Mouse (Mus musculus) liver, embryonic 15.5 days (tissue): Measurements from ENCODE around the gene Ahdc1. TPM values are rescaled to one million over a fixed set of nuclear protein-coding genes. Genes with fewer than 3 reads are reported as not detected.

Experiments used
- ATAC-seq: fragments of 200-750 bp; cut with Nextera tagmentation; 2 replicates; pipeline ENCODE4 v1.8.0; 2017; ENCODE audit warnings: moderate number of reproducible peaks, mild to moderate bottlenecking, moderate library complexity; ENCODE audit not compliant: insufficient read depth
- H3K27ac ChIP-seq: fragments of 300-500 bp; sonication (generic); replicated peaks from 2 replicates; pipeline ENCODE4 v1.5.1; 2015; ENCODE audit warnings: mild to moderate bottlenecking, inconsistent platforms
- H3K27me3 ChIP-seq: fragments of 300-500 bp; sonication (generic); 2 replicates; pipeline ENCODE4 v1.6.1; 2015; ENCODE audit warnings: mild to moderate bottlenecking, inconsistent platforms
- H3K36me3 ChIP-seq: fragments of 300-500 bp; sonication (generic); replicated peaks from 2 replicates; pipeline ENCODE4 v1.6.1; 2015; ENCODE audit warnings: moderate library complexity, mild to moderate bottlenecking, inconsistent platforms
- H3K4me1 ChIP-seq: fragments of 300-500 bp; sonication (generic); replicated peaks from 2 replicates; pipeline ENCODE4 v1.6.1; 2015; ENCODE audit warnings: inconsistent platforms
- H3K4me2 ChIP-seq: fragments of 300-500 bp; sonication (generic); 2 replicates; pipeline ENCODE4 v1.6.1; 2015; ENCODE audit warnings: moderate library complexity, mild to moderate bottlenecking, inconsistent platforms
- H3K4me3 ChIP-seq: fragments of 300-500 bp; sonication (generic); replicated peaks from 2 replicates; pipeline ENCODE4 v1.5.1; 2015; ENCODE audit warnings: mild to moderate bottlenecking, inconsistent platforms
- H3K9ac ChIP-seq: fragments of 300-500 bp; sonication (generic); 2 replicates; pipeline ENCODE4 v1.6.1; 2015; ENCODE audit warnings: moderate library complexity, mild to moderate bottlenecking, inconsistent platforms
- H3K9me3 ChIP-seq: fragments of 300-500 bp; sonication (generic); replicated peaks from 2 replicates; pipeline ENCODE4 v1.6.1; 2016; ENCODE audit warnings: inconsistent platforms
- WGBS: fragments of 180-500 bp; shearing (Covaris S2); methylation state at CpG from one replicate; pipeline ENCODE4 v1.1.7; 2015; ENCODE audit warnings: mixed read lengths; ENCODE audit not compliant: insufficient replicate concordance; 5-methylcytosine and 5-hydroxymethylcytosine counted together
- polyA plus RNA-seq: library from polyadenylated mRNA; unstranded; fragments of >200 nt; fragmentation: Nextera tagmentation; extraction: Ambion mirVana; gene quantifications from 2 replicates; pipeline ENCODE4 v1.2.1, GENCODE M21; 2015

Ahdc1 gene
- polyA plus RNA-seq, 1 experiment from 2014 or later = 1.1 TPM

DNA sequence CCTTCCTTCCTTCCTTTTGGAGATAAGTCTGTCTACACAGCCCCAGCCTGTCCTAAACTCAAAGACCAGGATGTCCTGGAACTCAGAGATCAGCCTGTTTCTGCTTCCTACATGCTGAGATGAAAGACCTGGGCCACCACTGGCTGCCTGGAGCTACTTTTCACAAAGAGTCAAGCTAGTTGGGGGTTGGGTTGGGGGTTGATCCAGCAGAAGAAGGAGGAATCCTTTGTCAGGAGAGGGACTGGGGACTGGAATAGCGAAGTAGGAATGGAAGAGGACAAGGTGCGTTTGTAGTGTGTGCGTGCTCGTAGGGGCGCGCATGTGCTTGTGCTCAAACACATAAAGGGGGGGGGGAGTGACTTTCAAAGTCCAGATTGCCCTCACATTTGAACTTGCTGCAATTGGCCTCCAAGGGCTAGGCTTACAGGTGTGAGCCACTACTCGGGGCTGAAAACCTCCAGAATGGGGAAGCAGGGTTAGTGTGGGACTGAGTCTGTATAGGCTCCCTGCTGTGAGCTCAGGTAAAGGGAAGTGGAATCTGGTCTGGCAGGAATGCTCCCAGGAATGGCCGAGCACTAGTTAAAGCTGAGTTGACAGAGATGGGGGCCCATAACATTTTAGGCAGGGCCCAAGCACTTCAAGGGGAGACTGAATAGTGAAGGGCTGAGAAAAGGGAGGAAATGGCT lies 21.5 kb downstream of the Ahdc1 start:
- peaks cover 33% of the 10 kb centered on the region for H3K27me3 ChIP-seq
- WGBS = 67% methylated on average over 8 of the region's 8 CpGs
- no peak overlapping the region for H3K4me3 ChIP-seq
- H3K4me2 ChIP-seq = no peak overlapping the region
- peaks cover 23% of the 10 kb centered on the region for H3K4me1 ChIP-seq
- H3K9ac ChIP-seq = no peak overlapping the region
- H3K27ac ChIP-seq = no peak overlapping the region
- H3K36me3 ChIP-seq = no peaks in the 10 kb centered on the region
- ATAC-seq = no peak
- H3K9me3 ChIP-seq = no peaks in the 10 kb centered on the region

DNA sequence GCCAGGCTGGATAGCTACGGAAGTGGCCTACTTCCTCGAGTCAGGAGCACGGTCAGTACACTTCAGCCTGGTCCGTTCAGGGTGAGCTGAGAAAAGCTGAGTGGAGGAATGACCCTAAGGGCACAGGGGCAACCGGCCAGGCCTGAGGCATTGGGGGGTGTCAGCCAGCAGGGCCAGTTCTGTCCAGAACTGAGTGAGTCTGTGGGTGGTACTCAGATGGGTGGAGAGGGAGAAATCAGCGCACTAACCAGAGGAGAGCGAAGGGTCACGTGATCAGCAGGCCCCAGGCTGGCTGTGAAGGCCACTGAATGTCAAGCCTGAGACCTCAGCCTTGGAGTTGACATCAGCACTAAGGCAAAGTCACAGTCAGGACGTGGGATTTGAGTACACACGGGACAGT lies 23.4 kb downstream of the Ahdc1 start:
- H3K4me3 ChIP-seq = no peak overlapping the region
- H3K9me3 ChIP-seq = no peaks in the 10 kb centered on the region
- ATAC-seq = no peak
- H3K27ac ChIP-seq = no peak overlapping the region
- no peak overlapping the region for H3K9ac ChIP-seq
- no peaks in the 10 kb centered on the region for H3K36me3 ChIP-seq
- H3K4me1 ChIP-seq = peaks cover 24% of the 10 kb centered on the region
- H3K4me2 ChIP-seq = no peak overlapping the region
- 70% methylated on average over 10 of the region's 10 CpGs for whole genome bisulfite sequencing
- H3K27me3 ChIP-seq = peaks cover 52% of the 10 kb centered on the region

DNA sequence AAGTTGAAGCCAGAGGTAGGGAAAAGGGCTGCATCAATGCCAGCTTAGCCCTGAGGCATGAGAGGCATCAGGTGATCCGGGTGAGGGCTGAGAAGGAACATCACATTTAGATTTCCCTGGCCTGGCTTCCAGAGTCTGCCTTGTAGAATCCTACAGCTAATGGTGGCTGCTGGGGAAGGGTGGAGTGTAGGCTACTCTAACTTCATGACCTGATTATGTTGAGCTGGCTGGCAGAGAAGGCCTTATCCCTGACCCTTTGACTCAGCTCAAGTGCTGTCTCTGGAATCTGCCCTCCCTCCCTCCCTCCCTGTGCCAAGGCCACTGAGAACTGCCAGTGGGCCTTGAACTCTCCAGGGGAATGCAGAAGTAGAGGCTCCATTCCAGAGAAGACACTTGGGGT lies 24.4 kb downstream of the Ahdc1 start:
- Histone ChIP-seq H3K4me3 (no peak overlapping the region), H3K27me3 (peaks cover 62% of the 10 kb centered on the region), H3K36me3 (no peaks in the 10 kb centered on the region), H3K9me3 (no peaks in the 10 kb centered on the region), H3K9ac (no peak overlapping the region), H3K4me1 (peaks cover 25% of the 10 kb centered on the region), H3K4me2 (no peak overlapping the region), H3K27ac (no peak overlapping the region)
- 67% methylated on average over 1 of the region's 1 CpGs for WGBS
- ATAC-seq = no peak

DNA sequence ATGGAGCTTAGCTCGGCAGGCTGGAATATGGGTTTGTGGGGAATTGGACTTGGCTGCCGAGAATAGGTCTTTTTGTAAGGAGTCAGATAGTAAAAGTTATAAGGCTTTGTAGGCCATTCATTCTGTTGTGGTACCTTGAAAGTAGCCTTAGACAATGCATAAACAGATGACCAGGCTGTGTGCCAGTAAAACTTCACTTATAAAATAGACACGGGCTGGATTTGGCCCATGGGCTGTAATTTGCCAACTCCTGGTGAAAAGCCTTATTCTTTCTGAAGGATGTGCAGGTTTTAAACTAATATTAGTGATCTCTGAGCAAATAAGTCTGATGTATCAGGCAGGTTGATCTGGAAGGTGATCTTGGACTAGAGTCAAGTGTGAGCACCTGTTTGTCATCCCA lies 24.9 kb downstream of the Ahdc1 start:
- peaks cover 67% of the 10 kb centered on the region for H3K27me3 ChIP-seq
- H3K36me3 ChIP-seq = no peaks in the 10 kb centered on the region
- no peak overlapping the region for H3K9ac ChIP-seq
- no peak overlapping the region for H3K4me2 ChIP-seq
- 64% methylated on average over 3 of the region's 3 CpGs for WGBS
- ATAC-seq = no peak
- no peak overlapping the region for H3K4me3 ChIP-seq
- H3K4me1 ChIP-seq = peaks cover 27% of the 10 kb centered on the region
- no peak overlapping the region for H3K27ac ChIP-seq
- no peaks in the 10 kb centered on the region for H3K9me3 ChIP-seq

DNA sequence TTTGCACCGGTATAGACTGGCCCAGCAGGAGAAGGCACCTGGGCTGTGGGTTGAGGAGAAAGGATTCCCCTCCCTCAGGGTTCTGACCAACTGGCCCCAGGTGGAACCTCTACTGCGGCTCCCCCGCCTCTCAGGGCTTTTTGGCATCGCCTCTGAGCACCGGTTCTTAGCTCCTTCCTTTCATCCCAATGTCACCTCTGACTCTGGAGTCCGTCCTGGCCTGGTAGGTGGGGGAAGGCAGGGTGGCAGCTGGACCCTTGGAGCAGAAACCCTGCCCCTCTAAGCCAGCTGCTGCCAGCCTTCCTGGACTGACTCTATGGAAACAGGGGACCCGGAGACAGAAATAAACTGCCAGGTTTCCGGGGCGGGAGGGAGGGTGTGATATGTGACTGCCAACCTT lies 26.2 kb downstream of the Ahdc1 start:
- Histone ChIP-seq H3K9me3 (no peaks in the 10 kb centered on the region), H3K27ac (no peak overlapping the region), H3K4me1 (peaks cover 40% of the 10 kb centered on the region), H3K4me3 (no peak overlapping the region), H3K9ac (no peak overlapping the region), H3K36me3 (no peaks in the 10 kb centered on the region), H3K4me2 (no peak overlapping the region), H3K27me3 (peaks cover 80% of the 10 kb centered on the region)
- 60% methylated on average over 9 of the region's 9 CpGs for WGBS
- ATAC-seq = no peak

DNA sequence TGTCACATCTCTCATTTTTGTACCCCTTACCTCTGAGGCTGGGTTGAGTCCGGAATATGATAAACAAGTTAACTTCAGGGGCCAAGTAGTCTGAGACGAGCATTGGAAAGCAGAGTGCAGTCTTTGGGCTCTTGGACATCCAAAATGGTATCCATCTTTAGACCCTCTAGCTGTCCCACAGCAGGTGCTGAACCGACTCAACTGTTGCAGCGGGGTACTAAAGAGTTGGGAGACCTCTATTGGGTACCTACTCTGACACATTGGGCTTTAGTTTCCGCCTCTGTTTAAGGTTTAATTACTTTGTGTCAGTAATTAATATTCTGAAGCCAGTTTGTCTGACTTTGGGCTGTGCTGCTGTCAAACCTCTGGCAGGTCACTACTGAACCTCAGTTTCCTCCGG lies 26.7 kb downstream of the Ahdc1 start:
- H3K27ac ChIP-seq = no peak overlapping the region
- no peak overlapping the region for H3K9ac ChIP-seq
- no peak overlapping the region for H3K4me2 ChIP-seq
- H3K4me3 ChIP-seq = no peak overlapping the region
- H3K4me1 ChIP-seq = peaks cover 45% of the 10 kb centered on the region
- H3K27me3 ChIP-seq = peaks cover 84% of the 10 kb centered on the region
- H3K9me3 ChIP-seq = no peaks in the 10 kb centered on the region
- H3K36me3 ChIP-seq = no peaks in the 10 kb centered on the region
- WGBS = 46% methylated on average over 6 of the region's 6 CpGs
- no peak for ATAC-seq

DNA sequence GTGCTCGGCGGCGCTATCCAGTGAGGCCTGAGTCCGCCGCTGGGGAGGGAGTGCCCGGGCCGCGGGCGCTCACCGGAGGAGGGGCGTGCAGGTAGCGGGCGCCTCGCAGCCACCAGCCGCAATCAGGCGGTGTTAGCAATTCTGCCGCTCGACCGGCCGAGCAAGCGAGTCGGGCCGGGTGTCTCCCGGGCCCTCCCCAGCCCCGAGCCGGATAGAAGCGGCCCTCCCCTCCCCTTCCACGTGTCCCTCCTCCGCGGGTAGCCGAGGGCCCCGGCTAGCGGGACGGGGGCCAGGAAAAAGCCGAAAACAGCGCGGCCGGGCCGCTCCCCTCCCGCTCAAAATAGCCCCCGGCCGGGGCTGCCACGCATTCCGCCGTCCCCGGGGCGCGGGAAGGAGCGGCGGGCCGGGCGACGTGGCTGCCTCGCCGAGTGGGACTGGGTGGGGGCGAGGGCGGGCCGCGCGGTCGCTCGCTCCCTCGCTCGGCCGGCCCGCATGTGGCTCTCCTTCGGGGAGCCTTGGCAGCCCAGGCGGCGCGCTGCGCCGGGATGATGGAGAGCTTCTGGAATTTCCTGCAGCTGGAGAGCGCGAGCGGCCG lies 27.6 kb downstream of the Ahdc1 start:
- Histone ChIP-seq H3K4me2 (peak overlapping the region; percentile 83), H3K9me3 (no peaks in the 10 kb centered on the region), H3K27me3 (peaks cover 91% of the 10 kb centered on the region), H3K27ac (no peak overlapping the region), H3K36me3 (no peaks in the 10 kb centered on the region), H3K4me1 (peaks cover 52% of the 10 kb centered on the region), H3K4me3 (peak overlapping the region; percentile 55), H3K9ac (peak overlapping the region; percentile 35; the same call in 1 of the 2 replicates)
- WGBS = 2% methylated on average over 75 of the region's 76 CpGs
- ATAC-seq = peak; percentile 33; the same call in 1 of the 2 replicates

DNA sequence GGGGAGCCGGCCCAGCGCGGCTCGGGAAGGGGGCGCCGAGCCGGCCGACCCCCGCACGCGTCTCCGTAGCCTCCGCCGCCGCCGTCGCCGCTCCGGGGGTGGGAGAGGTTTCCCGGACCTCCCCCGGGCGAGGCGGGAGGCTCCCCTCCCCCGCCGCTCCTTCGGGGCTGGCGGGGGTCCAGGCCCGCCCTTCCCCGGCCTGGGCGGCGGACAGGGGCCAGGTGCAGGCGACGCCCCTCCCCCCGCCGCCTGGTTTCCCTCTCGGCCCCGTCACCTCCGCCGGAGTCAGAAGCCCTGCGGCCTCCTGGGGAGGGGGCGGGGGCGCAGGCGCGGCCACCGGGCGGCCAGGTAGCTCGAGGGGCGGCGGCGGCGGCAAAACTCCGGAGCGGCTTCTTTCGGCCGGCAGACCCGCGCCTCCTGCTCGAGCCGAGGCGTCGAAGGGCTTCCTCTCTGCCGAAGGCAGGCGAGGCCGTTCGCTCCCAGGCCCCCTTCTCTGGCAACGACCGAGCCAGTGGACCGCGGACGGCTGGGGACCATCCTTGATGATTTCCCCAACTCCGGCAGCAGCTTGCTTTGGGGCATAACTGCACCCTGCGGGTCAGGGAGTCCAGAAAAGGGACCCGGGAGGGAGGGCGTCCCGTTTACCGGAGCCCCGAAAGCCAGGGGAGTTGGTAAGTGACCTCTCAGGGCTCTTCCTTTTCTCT lies 28.2 kb downstream of the Ahdc1 start:
- WGBS = 3% methylated on average over 64 of the region's 77 CpGs
- no peak for ATAC-seq
- Histone ChIP-seq H3K27ac (no peak overlapping the region), H3K4me2 (peak overlapping the region; percentile 83), H3K4me1 (peaks cover 57% of the 10 kb centered on the region), H3K9ac (peak overlapping the region; percentile 35; the same call in 1 of the 2 replicates), H3K27me3 (peaks cover 92% of the 10 kb centered on the region), H3K4me3 (peak overlapping the region; percentile 55), H3K9me3 (no peaks in the 10 kb centered on the region), H3K36me3 (no peaks in the 10 kb centered on the region)

DNA sequence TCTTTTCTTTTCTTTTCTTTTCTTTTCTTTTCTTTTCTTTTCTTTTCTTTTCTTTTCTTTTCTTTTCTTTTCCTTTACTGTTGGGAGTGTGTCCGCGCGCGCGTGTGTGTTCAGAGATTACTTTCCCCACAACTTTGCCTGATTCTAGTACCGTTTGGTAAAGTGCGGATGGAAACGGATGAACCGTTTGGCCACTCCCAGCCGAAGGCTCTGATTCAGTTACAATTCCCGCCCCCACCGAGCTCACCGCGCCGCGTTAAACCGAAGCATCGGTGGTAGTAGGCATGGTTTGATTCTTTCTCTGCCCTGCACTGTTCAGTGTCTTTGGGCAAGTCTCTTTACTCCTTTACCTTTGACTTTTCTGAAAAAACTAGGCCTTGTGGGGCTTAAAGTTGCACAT lies 28.8 kb downstream of the Ahdc1 start:
- 0 out of 2 replicates have a peak overlapping the region, but pooled peaks have one; percentile 55 for H3K4me3 ChIP-seq
- no peak for ATAC-seq
- peak overlapping the region; percentile 83 for H3K4me2 ChIP-seq
- no peak overlapping the region for H3K27ac ChIP-seq
- WGBS = 41% methylated on average over 18 of the region's 18 CpGs
- peaks cover 59% of the 10 kb centered on the region for H3K4me1 ChIP-seq
- H3K36me3 ChIP-seq = no peaks in the 10 kb centered on the region
- no peaks in the 10 kb centered on the region for H3K9me3 ChIP-seq
- H3K9ac ChIP-seq = no peak overlapping the region
- peaks cover 90% of the 10 kb centered on the region for H3K27me3 ChIP-seq

DNA sequence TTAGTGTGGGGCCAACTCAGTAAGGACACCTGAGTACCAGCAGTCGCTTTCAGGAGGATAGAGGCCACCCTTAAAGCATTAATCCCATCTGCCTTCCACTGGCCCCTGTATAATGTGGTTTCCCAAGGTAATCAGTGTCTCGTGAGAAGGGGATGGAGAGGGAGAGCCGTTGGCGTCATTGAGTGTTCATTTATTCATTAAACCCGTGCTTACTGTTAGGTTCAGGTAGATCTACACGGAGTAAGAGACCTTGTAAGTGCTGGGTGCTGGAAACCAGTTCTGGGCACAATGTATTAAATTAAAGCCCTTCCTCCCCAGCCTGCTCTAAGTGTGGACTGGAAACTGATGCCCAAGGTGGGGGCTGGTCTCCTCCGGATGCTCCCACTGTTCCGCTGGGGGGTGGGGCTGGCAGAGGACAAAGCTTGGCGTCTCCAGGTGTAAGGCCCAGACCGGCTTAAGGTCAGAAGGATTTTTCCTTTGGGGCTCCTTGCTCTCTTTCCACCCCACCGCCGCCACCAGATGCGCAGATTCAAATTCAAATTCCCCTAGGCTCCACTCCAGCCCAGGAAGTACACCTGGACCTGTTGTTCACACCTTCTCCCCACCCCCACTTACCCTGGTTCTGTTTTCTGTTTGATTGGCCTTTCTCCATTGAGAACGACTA lies 29.3 kb downstream of the Ahdc1 start:
- WGBS = 69% methylated on average over 14 of the region's 14 CpGs
- ATAC-seq = no peak
- H3K9ac ChIP-seq = no peak overlapping the region
- H3K36me3 ChIP-seq = no peaks in the 10 kb centered on the region
- H3K27ac ChIP-seq = no peak overlapping the region
- no peak overlapping the region for H3K4me2 ChIP-seq
- H3K27me3 ChIP-seq = peaks cover 85% of the 10 kb centered on the region
- H3K4me1 ChIP-seq = peaks cover 64% of the 10 kb centered on the region
- H3K4me3 ChIP-seq = no peak overlapping the region
- H3K9me3 ChIP-seq = no peaks in the 10 kb centered on the region

DNA sequence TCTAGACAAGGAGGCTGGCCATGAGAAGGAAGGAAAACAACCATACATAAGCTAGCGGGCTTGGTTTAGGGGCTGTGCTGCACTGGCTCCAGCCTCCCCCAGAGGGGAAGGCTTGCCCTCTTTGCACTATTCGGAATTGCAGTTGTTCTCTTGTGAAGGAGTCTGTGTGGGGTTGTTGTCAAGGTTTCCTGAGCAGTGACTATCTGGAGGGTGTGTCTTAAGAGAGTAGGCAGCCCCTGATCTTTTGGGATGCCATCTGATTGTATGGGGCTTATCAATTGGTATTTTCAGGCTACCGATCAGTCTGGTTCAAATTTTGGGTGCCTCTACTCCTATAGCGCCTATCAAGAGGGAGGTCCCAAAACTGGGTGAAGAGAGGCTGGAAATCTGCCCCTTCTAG lies 31.2 kb downstream of the Ahdc1 start:
- Histone ChIP-seq H3K4me2 (peak overlapping the region; percentile 31), H3K36me3 (no peaks in the 10 kb centered on the region), H3K27me3 (peaks cover 66% of the 10 kb centered on the region), H3K4me3 (no peak overlapping the region), H3K9ac (no peak overlapping the region), H3K4me1 (peaks cover 81% of the 10 kb centered on the region), H3K9me3 (no peaks in the 10 kb centered on the region), H3K27ac (no peak overlapping the region)
- ATAC-seq = no peak
- WGBS = 44% methylated on average over 4 of the region's 4 CpGs
